Mouse (Mus musculus) ES-E14 (cell line): ENCODE results near the gene Klhl10. TPM values are rescaled to one million over a fixed set of nuclear protein-coding genes. Genes with fewer than 3 reads are reported as not detected.
A peak's percentile ranks its signal among the peaks of the same experiment; 100 is the strongest.

Experiments used
- DNase-seq: peaks from one replicate; pipeline ENCODE4 v3.0.0-alpha.2; 2013; ENCODE audit warnings: low read depth, low spot score
- H3K27ac ChIP-seq: 2 replicates; pipeline ENCODE4 v1.5.1; 2012; ENCODE audit warnings: low read depth, mild to moderate bottlenecking, low read length, moderate library complexity, mixed read lengths; ENCODE audit not compliant: poor library complexity, insufficient read depth, severe bottlenecking
- H3K36me3 ChIP-seq: 2 replicates; pipeline ENCODE4 v1.6.1; 2012; ENCODE audit warnings: mild to moderate bottlenecking, low read length, moderate library complexity, mixed read lengths; ENCODE audit not compliant: control insufficient read depth, poor library complexity, insufficient read depth, severe bottlenecking
- H3K4me1 ChIP-seq, 2 experiments: fragments of 150-350 bp in 1 of 2; sonication (generic) in 1 of 2; 2 replicates each; pipeline ENCODE4 v1.6.1; 2012; ENCODE audit warnings: low read length in 2 of 2, mild to moderate bottlenecking in 1 of 2, mixed read lengths in 1 of 2; ENCODE audit not compliant: control insufficient read depth in 2 of 2, insufficient read depth in 2 of 2, poor library complexity in 1 of 2
- H3K4me3 ChIP-seq, 2 experiments: fragments of 150-350 bp in 1 of 2; sonication (generic) in 1 of 2; 2 replicates each; pipeline ENCODE4 v1.5.1; 2012; ENCODE audit warnings: low read length in 2 of 2, low read depth in 1 of 2, mild to moderate bottlenecking in 1 of 2, mixed read lengths in 1 of 2; ENCODE audit not compliant: insufficient read depth in 1 of 2, poor library complexity in 1 of 2, severe bottlenecking in 1 of 2
- H3K9ac ChIP-seq: 2 replicates; pipeline ENCODE4 v1.6.1; 2012; ENCODE audit warnings: low read depth, mild to moderate bottlenecking, low read length, mixed read lengths; ENCODE audit not compliant: poor library complexity, insufficient read depth, severe bottlenecking
- H3K9me3 ChIP-seq: fragments of 150-350 bp; sonication (generic); 2 replicates; pipeline ENCODE4 v1.6.1; 2012; ENCODE audit warnings: low read depth, mild to moderate bottlenecking, low read length; ENCODE audit not compliant: control insufficient read depth, insufficient read depth
- CHD2 ChIP-seq: IDR thresholded peaks from 2 replicates; pipeline ENCODE4 v1.6.1; 2014; ENCODE audit warnings: mild to moderate bottlenecking, low read depth, low read length, inconsistent platforms
- HCFC1 ChIP-seq: IDR thresholded peaks from 2 replicates; pipeline ENCODE4 v1.6.1; 2012; ENCODE audit warnings: low read length, inconsistent platforms, borderline replicate concordance; ENCODE audit not compliant: insufficient read depth
- MAFK ChIP-seq: IDR thresholded peaks from 2 replicates; pipeline ENCODE4 v1.6.1; 2014; ENCODE audit warnings: mild to moderate bottlenecking, low read depth, low read length, inconsistent platforms; ENCODE audit not compliant: insufficient read depth
- ZC3H11A ChIP-seq: IDR thresholded peaks from 2 replicates; pipeline ENCODE4 v1.6.1; 2012; ENCODE audit warnings: low read depth, mild to moderate bottlenecking, inconsistent platforms, low read length, borderline replicate concordance
- ZNF384 ChIP-seq: IDR thresholded peaks from 2 replicates; pipeline ENCODE4 v1.6.1; 2012; ENCODE audit warnings: low read depth, low read length, inconsistent platforms
- in situ Hi-C, 2 experiments: fragments of 600-800 bp; cut with MboI; formaldehyde crosslinking; loops; one replicate each; pipeline ENCODE4 v1.15.1; 2025; ENCODE audit warnings: low sequenced_read_pairs in 2 of 2, inconsistent platforms in 1 of 2; ENCODE audit not compliant: unreplicated experiment in 2 of 2
- total RNA-seq: library from RNA; depleted of rRNA; stranded (reverse); fragments of 300-350 nt; gene quantifications from 2 replicates; pipeline ENCODE4 v1.2.3, GENCODE M21; 2012

Gene Klhl10
- total RNA-seq, 1 experiment, result 1.7 TPM

DNA sequence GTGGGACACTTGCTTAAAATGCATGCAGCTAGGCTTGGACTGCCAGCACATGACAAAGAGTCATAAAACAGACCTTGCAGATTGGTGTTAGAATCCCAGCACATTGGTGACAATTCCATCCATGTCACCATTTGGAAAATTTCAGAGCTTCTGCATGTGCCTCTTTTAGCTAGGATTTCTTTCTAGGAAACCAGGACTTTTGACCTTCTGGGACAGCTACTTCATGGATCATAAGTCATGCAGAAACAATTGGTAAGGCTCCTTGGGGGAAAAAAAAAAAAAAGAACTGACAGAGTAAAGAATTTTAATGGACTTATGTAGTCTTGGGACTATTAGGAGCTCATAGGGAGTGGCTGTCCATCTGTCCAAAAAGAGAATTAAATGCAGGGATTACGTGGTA is 3.8 kb upstream of the Klhl10 start:
- TF ChIP-seq HCFC1, result no peak
- no peak for TF ChIP-seq ZC3H11A
- H3K36me3 ChIP-seq, result no peaks in the 10 kb centered on the region
- in situ Hi-C loops, result no loop called here
- no peak overlapping the region for H3K27ac ChIP-seq
- no peak for DNase-seq
- H3K4me1 ChIP-seq, result peaks cover 9 to 19% of the 10 kb centered on the region in 2 experiments
- no peak overlapping the region for H3K9ac ChIP-seq
- H3K4me3 ChIP-seq, result no peak overlapping the region
- no peaks in the 10 kb centered on the region for H3K9me3 ChIP-seq

DNA sequence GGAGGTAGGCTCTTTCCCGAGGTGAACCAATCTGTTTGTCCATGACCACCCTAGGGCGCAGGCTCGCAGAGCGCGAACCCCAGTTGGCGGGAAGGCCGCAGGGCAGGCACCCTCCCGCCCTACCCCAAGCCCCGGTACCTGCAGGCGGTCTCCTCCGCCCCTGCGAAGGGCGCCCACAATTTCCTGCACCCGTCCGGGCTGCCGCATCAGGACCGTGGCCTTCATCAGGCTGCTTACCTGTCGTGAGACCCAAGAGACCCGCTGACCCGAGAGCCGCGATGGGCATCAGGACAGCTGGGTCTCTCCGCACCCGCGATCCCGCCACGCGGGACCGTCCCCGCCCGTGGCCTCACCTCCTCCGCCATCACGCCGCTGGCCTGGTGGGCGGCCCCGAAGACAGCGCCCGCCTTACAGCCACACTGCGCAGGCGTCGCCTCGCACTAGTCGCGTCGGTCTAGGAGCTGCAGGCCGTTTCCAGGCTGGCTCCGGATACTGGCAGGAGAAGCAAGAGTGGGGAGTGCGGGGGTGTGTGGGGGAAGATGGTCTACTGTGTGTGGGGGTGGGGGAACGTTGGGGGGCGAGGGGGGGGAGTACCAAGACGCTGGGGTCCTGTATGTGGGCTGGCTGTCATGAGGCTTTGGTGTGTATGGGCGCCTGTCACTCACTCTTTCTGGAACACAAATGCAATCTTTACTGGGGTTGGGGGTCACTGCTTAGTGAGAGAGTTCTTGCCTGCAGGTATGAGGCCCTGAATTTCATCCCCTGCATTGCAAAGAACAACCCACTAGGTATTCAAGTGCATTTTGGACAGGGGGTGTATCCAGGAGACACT is 810 bp upstream of the Klhl10 start:
- DNase-seq, result no peak
- Histone ChIP-seq H3K4me1 (peaks cover 3 to 4% of the 10 kb centered on the region in 2 experiments), H3K27ac (no peak overlapping the region), H3K36me3 (no peaks in the 10 kb centered on the region), H3K9me3 (no peaks in the 10 kb centered on the region), H3K9ac (peak overlapping the region; percentile 83), H3K4me3 (peak overlapping the region; percentile 83 to 91)
- in situ Hi-C loops, result no loop called here
- no peak for TF ChIP-seq ZNF384
- TF ChIP-seq ZC3H11A, result no peak
- TF ChIP-seq HCFC1, result no peak
- TF ChIP-seq MAFK, result no peak
- TF ChIP-seq CHD2, result no peak

DNA sequence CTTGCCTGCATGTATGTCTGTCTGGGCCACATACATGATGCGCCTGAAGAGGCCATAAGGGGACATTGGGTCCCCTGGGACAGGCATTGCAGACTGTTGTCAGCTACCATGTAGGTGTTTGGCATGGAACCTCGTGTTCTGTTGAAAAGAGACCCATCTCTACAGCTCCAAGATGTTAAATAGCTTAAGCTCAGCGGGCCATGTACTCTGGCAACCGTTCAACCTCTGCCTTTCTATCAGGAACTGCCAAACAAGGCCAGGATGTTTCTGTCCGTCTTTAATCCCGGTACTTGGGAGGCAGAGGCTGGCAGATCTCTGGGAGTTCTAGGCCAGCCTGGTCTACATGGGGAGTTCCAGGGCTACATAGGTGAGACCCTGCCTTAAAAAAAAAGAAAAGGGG is 908 bp downstream of the Klhl10 start:
- Histone ChIP-seq H3K36me3 (no peaks in the 10 kb centered on the region), H3K9me3 (no peaks in the 10 kb centered on the region), H3K27ac (no peak overlapping the region), H3K4me1 (peaks cover 3 to 7% of the 10 kb centered on the region in 2 experiments; a peak in 3 of 4 replicates), H3K9ac (no peak overlapping the region), H3K4me3 (no peak overlapping the region)
- no peak for TF ChIP-seq ZC3H11A
- TF ChIP-seq CHD2, result no peak
- TF ChIP-seq ZNF384, result no peak
- TF ChIP-seq HCFC1, result no peak
- no peak for TF ChIP-seq MAFK
- in situ Hi-C loops, result no loop called here
- DNase-seq, result no peak

DNA sequence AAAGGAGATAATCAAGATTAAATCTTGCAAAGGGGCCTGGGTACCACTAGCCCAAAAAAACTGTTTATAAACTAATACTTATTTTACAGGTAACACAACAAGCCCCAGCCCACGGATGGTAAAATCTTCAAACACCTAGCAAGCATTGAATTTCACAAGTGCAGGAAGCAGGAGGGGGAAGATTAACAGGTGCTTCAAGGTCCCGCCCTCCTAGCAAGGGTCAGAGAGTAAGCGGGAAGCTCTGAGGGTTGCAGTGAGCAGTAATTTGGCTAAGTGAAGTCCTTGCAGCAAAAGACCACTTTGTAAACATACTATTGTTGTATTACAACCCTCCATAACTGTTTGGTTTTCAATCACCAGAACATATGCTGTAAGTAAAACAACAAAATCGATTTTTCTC is 15.5 kb downstream of the Klhl10 start:
- in situ Hi-C loops, result no loop called here
- Histone ChIP-seq H3K4me1 (peaks cover 0 to 2% of the 10 kb centered on the region in 2 experiments; a peak in 1 of 4 replicates), H3K36me3 (peaks cover 3% of the 10 kb centered on the region), H3K27ac (no peak overlapping the region), H3K9ac (no peak overlapping the region), H3K9me3 (no peaks in the 10 kb centered on the region), H3K4me3 (no peak overlapping the region)
- DNase-seq, result no peak
- TF ChIP-seq ZNF384, result no peak
- no peak for TF ChIP-seq CHD2
- TF ChIP-seq HCFC1, result no peak

DNA sequence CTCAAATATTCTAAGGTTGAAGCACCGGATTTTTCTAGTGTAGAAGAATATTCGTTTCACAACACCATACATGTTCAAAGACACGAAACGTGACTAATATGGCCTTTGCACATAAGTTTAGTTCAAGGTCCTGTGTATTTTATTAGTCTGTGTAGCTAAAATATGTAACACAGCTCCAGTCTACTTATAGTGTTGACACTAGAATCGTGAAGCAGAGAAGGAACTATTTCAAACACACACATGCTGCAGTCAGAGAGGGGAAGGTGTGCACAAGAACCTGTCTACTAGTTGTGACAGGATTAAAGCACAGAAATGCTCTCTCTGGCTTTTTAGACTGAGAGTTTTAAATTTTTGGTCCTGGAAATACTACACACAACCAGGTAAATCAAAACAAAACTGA is 16.0 kb downstream of the Klhl10 start:
- TF ChIP-seq HCFC1, result no peak
- no peak for TF ChIP-seq ZC3H11A
- TF ChIP-seq ZNF384, result no peak
- TF ChIP-seq CHD2, result no peak
- no peak for TF ChIP-seq MAFK
- Histone ChIP-seq H3K9me3 (no peaks in the 10 kb centered on the region), H3K27ac (no peak overlapping the region), H3K36me3 (peaks cover 4% of the 10 kb centered on the region), H3K4me3 (no peak overlapping the region), H3K9ac (no peak overlapping the region), H3K4me1 (peaks cover 0 to 2% of the 10 kb centered on the region in 2 experiments; a peak in 1 of 4 replicates)
- no peak for DNase-seq
- in situ Hi-C loops, result no loop called here
